ENCODE assay signal across 8 mouse cellular contexts in the genomic region with DNA sequence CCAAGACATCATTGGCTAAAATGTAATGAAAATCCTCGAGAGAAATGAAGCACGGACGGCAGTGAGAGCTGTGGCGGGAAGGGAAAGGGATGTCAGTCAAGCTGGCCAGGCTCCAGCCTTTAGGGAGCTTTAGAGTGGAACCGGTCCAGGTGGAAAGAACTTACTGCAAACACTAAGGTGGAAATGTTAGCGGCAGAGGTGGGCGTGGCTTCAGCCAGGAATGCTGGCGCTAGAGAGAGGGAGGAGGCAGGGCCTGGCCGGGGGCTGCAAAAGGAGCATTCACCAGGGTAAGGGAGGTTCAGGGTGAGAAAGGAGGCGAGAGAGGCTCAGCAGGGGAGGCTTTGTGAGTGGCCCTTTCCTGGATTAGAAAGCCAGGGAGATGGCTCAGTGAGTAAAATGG. TPM values are rescaled to one million over a fixed set of nuclear protein-coding genes. Genes with fewer than 3 reads are reported as not detected.
A peak's percentile ranks its signal among the peaks of the same experiment; 100 is the strongest.
DNase-seq lines count a peak whose midpoint lies in the region; ATAC-seq lines count a peak whose summit lies in the region.

No protein-coding gene starts in this region.

- ATAC-seq in forebrain, embryonic 15.5 days (replicated peaks), result no peak
- no peak for ATAC-seq in embryonic facial prominence, embryonic 11.5 days (replicated peaks; ENCODE audit: insufficient number of reproducible peaks, low FRiP score, low TSS enrichment, low read depth)
- no peak for ATAC-seq in lung, embryonic 15.5 days (ENCODE audit: borderline replicate concordance, extremely low read depth, low FRiP score, low TSS enrichment)
- no peak for ATAC-seq in megakaryocyte progenitor cell, adult 5-6 weeks (replicated peaks; ENCODE audit: poor library complexity)
- no peak for ATAC-seq in monocyte, adult 5-6 weeks (replicated peaks; ENCODE audit: insufficient number of reproducible peaks, low FRiP score, low TSS enrichment, poor library complexity, severe bottlenecking)

- H3K27ac ChIP-seq in forebrain, embryonic 10.5 days, result peak overlapping the region; percentile 41
- H3K27ac ChIP-seq in forebrain, embryonic 15.5 days (replicated peaks), result no peak overlapping the region
- H3K27ac ChIP-seq in embryonic facial prominence, embryonic 11.5 days (replicated peaks; ENCODE audit: low read depth, low read length), result no peak overlapping the region
- H3K27ac ChIP-seq in lung, embryonic 15.5 days, result peak overlapping the region; percentile 85

- peak overlapping the region; percentile 11 for H3K4me3 ChIP-seq in forebrain, embryonic 10.5 days
- no peak overlapping the region for H3K4me3 ChIP-seq in forebrain, embryonic 15.5 days
- H3K4me3 ChIP-seq in embryonic facial prominence, embryonic 11.5 days (ENCODE audit: low read depth, low read length), result no peak overlapping the region
- no peak overlapping the region for H3K4me3 ChIP-seq in lung, embryonic 15.5 days

- H3K27me3 ChIP-seq in forebrain, embryonic 10.5 days (ENCODE audit: poor library complexity, severe bottlenecking), result peaks cover 30% of the 10 kb centered on the region
- H3K27me3 ChIP-seq in forebrain, embryonic 15.5 days, result no peaks in the 10 kb centered on the region; the same call in 1 of the 2 replicates
- H3K27me3 ChIP-seq in embryonic facial prominence, embryonic 11.5 days (ENCODE audit: control insufficient read depth, insufficient read depth, low read length), result no peaks in the 10 kb centered on the region
- H3K27me3 ChIP-seq in lung, embryonic 15.5 days, result no peaks in the 10 kb centered on the region

- 5% methylated on average over 10 of the region's 10 CpGs for WGBS in forebrain, embryonic 10.5 days
- 5% methylated on average over 10 of the region's 10 CpGs for WGBS in forebrain, embryonic 15.5 days
- WGBS in embryonic facial prominence, embryonic 11.5 days, result 5% methylated on average over 10 of the region's 10 CpGs
- 6% methylated on average over 10 of the region's 10 CpGs for WGBS in lung, embryonic 15.5 days

- no peak overlapping the region for H3K9ac ChIP-seq in forebrain, embryonic 15.5 days (replicated peaks)
- peak overlapping the region; percentile 34; the same call in 1 of the 2 replicates for H3K9ac ChIP-seq in embryonic facial prominence, embryonic 11.5 days (replicated peaks; ENCODE audit: low read length)
- H3K9ac ChIP-seq in lung, embryonic 15.5 days, result no peak overlapping the region

- peaks cover 8% of the 10 kb centered on the region for H3K4me1 ChIP-seq in forebrain, embryonic 10.5 days
- H3K4me1 ChIP-seq in forebrain, embryonic 15.5 days, result no peaks in the 10 kb centered on the region
- no peaks in the 10 kb centered on the region; the same call in 1 of the 2 replicates for H3K4me1 ChIP-seq in embryonic facial prominence, embryonic 11.5 days (ENCODE audit: control insufficient read depth, insufficient read depth, low read length)
- H3K4me1 ChIP-seq in lung, embryonic 15.5 days, result peaks cover 58% of the 10 kb centered on the region

- no peaks in the 10 kb centered on the region for H3K9me3 ChIP-seq in forebrain, embryonic 10.5 days
- no peaks in the 10 kb centered on the region for H3K9me3 ChIP-seq in forebrain, embryonic 15.5 days
- no peaks in the 10 kb centered on the region for H3K9me3 ChIP-seq in embryonic facial prominence, embryonic 11.5 days (replicated peaks; ENCODE audit: control insufficient read depth, low read length)
- no peaks in the 10 kb centered on the region for H3K9me3 ChIP-seq in lung, embryonic 15.5 days

- H3K36me3 ChIP-seq in forebrain, embryonic 10.5 days (replicated peaks), result no peaks in the 10 kb centered on the region
- no peaks in the 10 kb centered on the region for H3K36me3 ChIP-seq in forebrain, embryonic 15.5 days
- no peaks in the 10 kb centered on the region for H3K36me3 ChIP-seq in embryonic facial prominence, embryonic 11.5 days (replicated peaks; ENCODE audit: control insufficient read depth, insufficient read depth, low read depth, low read length)
- no peaks in the 10 kb centered on the region for H3K36me3 ChIP-seq in lung, embryonic 15.5 days

- DNase-seq in forebrain, embryonic 10.5 days (ENCODE audit: extremely low spot score, low spot score), result peak; percentile 31
- peak; percentile 66 for DNase-seq in embryonic facial prominence, embryonic 11.5 days (ENCODE audit: low spot score)
- DNase-seq in kidney, adult 8-10 months, result peak; percentile 65
- DNase-seq in frontal cortex, postnatal 36 days (ENCODE audit: low spot score in 2 of 2), result no peak

- no peak overlapping the region for H3K4me2 ChIP-seq in forebrain, embryonic 15.5 days (replicated peaks)
- peak overlapping the region; percentile 5; the same call in 1 of the 2 replicates for H3K4me2 ChIP-seq in embryonic facial prominence, embryonic 11.5 days (ENCODE audit: low read depth, low read length)
- H3K4me2 ChIP-seq in lung, embryonic 15.5 days, result peak overlapping the region; percentile 28; the same call in 1 of the 2 replicates

RNA-seq across cellular contexts. Expression of a gene that starts 11.7 kb away (rescaled TPM):
- 152 and 154 TPM in 2 replicates for polyA plus RNA-seq in forebrain, embryonic 10.5 days (2016; fragmentation: Nextera tagmentation; extraction: Ambion mirVana)
- polyA plus RNA-seq in forebrain, embryonic 15.5 days (2015; fragmentation: Nextera tagmentation; extraction: Ambion mirVana), result 112 and 115 TPM in 2 replicates
- polyA plus RNA-seq in embryonic facial prominence, embryonic 11.5 days (2014; fragmentation: Nextera tagmentation; extraction: Ambion mirVana), result 139 and 147 TPM in 2 replicates
- polyA plus RNA-seq in lung, embryonic 15.5 days (2015; fragmentation: Nextera tagmentation; extraction: Ambion mirVana), result 157 and 160 TPM in 2 replicates
- total RNA-seq in megakaryocyte progenitor cell, adult 5-6 weeks (2015), result 42.0 and 48.1 TPM in 2 replicates
- total RNA-seq in megakaryocyte progenitor cell, adult 5-6 weeks (2017), result 44.1 and 50.7 TPM in 2 replicates
- total RNA-seq in monocyte, adult 5-6 weeks (2017), result 21.9 to 41.1 TPM (median 25.6 TPM) in 3 replicates

RNA-seq across cellular contexts. Expression of a gene that starts 14.3 kb away (rescaled TPM):
- polyA plus RNA-seq in forebrain, embryonic 10.5 days (2016; fragmentation: Nextera tagmentation; extraction: Ambion mirVana), result 24.4 and 26.4 TPM in 2 replicates
- 6.9 and 7.5 TPM in 2 replicates for polyA plus RNA-seq in forebrain, embryonic 15.5 days (2015; fragmentation: Nextera tagmentation; extraction: Ambion mirVana)
- polyA plus RNA-seq in embryonic facial prominence, embryonic 11.5 days (2014; fragmentation: Nextera tagmentation; extraction: Ambion mirVana), result 37.5 and 43.6 TPM in 2 replicates
- polyA plus RNA-seq in lung, embryonic 15.5 days (2015; fragmentation: Nextera tagmentation; extraction: Ambion mirVana), result 63.4 and 65.2 TPM in 2 replicates
- 4.7 and 5.2 TPM in 2 replicates for total RNA-seq in megakaryocyte progenitor cell, adult 5-6 weeks (2015)
- total RNA-seq in megakaryocyte progenitor cell, adult 5-6 weeks (2017), result 1.8 and 2.5 TPM in 2 replicates
- total RNA-seq in monocyte, adult 5-6 weeks (2017), result 1.6 to 4.4 TPM (median 3.5 TPM) in 3 replicates

RNA-seq across cellular contexts. Expression of a gene that starts 24.9 kb away (rescaled TPM):
- polyA plus RNA-seq in forebrain, embryonic 10.5 days (2016; fragmentation: Nextera tagmentation; extraction: Ambion mirVana), result 4.1 and 5.8 TPM in 2 replicates
- 2.8 and 3.0 TPM in 2 replicates for polyA plus RNA-seq in forebrain, embryonic 15.5 days (2015; fragmentation: Nextera tagmentation; extraction: Ambion mirVana)
- 4.5 and 5.8 TPM in 2 replicates for polyA plus RNA-seq in embryonic facial prominence, embryonic 11.5 days (2014; fragmentation: Nextera tagmentation; extraction: Ambion mirVana)
- 55.1 and 57.5 TPM in 2 replicates for polyA plus RNA-seq in lung, embryonic 15.5 days (2015; fragmentation: Nextera tagmentation; extraction: Ambion mirVana)
- total RNA-seq in megakaryocyte progenitor cell, adult 5-6 weeks (2015), result 5.3 and 6.9 TPM in 2 replicates
- total RNA-seq in megakaryocyte progenitor cell, adult 5-6 weeks (2017), result 9.2 and 9.8 TPM in 2 replicates
- 55.1 to 94.2 TPM (median 67.6 TPM) in 3 replicates for total RNA-seq in monocyte, adult 5-6 weeks (2017)

RNA-seq across cellular contexts. Expression of a gene that starts 31.2 kb away (rescaled TPM):
- polyA plus RNA-seq in forebrain, embryonic 10.5 days (2016; fragmentation: Nextera tagmentation; extraction: Ambion mirVana), result 171 and 174 TPM in 2 replicates
- 80.0 and 84.6 TPM in 2 replicates for polyA plus RNA-seq in forebrain, embryonic 15.5 days (2015; fragmentation: Nextera tagmentation; extraction: Ambion mirVana)
- 82.0 and 88.1 TPM in 2 replicates for polyA plus RNA-seq in embryonic facial prominence, embryonic 11.5 days (2014; fragmentation: Nextera tagmentation; extraction: Ambion mirVana)
- 101 and 104 TPM in 2 replicates for polyA plus RNA-seq in lung, embryonic 15.5 days (2015; fragmentation: Nextera tagmentation; extraction: Ambion mirVana)
- 109 and 114 TPM in 2 replicates for total RNA-seq in megakaryocyte progenitor cell, adult 5-6 weeks (2015)
- total RNA-seq in megakaryocyte progenitor cell, adult 5-6 weeks (2017), result 222 and 314 TPM in 2 replicates
- total RNA-seq in monocyte, adult 5-6 weeks (2017), result 44.6 to 108 TPM (median 56.9 TPM) in 3 replicates

RNA-seq across cellular contexts. Expression of a gene that starts 38.3 kb away (rescaled TPM):
- polyA plus RNA-seq in forebrain, embryonic 10.5 days (2016; fragmentation: Nextera tagmentation; extraction: Ambion mirVana), result 4.8 and 7.9 TPM in 2 replicates
- 0.25 TPM in 1 of 2 replicates, not detected in the other for polyA plus RNA-seq in forebrain, embryonic 15.5 days (2015; fragmentation: Nextera tagmentation; extraction: Ambion mirVana)
- polyA plus RNA-seq in embryonic facial prominence, embryonic 11.5 days (2014; fragmentation: Nextera tagmentation; extraction: Ambion mirVana), result 5.6 and 6.1 TPM in 2 replicates
- 2.4 and 2.9 TPM in 2 replicates for polyA plus RNA-seq in lung, embryonic 15.5 days (2015; fragmentation: Nextera tagmentation; extraction: Ambion mirVana)
- total RNA-seq in megakaryocyte progenitor cell, adult 5-6 weeks (2015), result 4.5 and 7.8 TPM in 2 replicates
- total RNA-seq in megakaryocyte progenitor cell, adult 5-6 weeks (2017), result 3.7 and 4.0 TPM in 2 replicates
- total RNA-seq in monocyte, adult 5-6 weeks (2017), result 1.6 to 3.0 TPM in 2 of 3 replicates, not detected in the other

Comparison
In these comparisons a context has a peak if more than half of its experiments do, and no peak if none do; other contexts are left out.
1. H3K27ac ChIP-seq: peak in forebrain, embryonic 10.5 days (single experiment) and lung, embryonic 15.5 days (single experiment); none in forebrain, embryonic 15.5 days (single experiment) and embryonic facial prominence, embryonic 11.5 days (single experiment).
2. DNase-seq: peak in forebrain, embryonic 10.5 days (single experiment), embryonic facial prominence, embryonic 11.5 days (single experiment) and kidney, adult 8-10 months (2 of 2); none in frontal cortex, postnatal 36 days (0 of 2).